Mouse (Mus musculus) ES-E14 (cell line): ENCODE results near the gene Gtdc1. TPM values are rescaled to one million over a fixed set of nuclear protein-coding genes. Genes with fewer than 3 reads are reported as not detected.

ENCODE experiments used
- DNase-seq: peaks from one replicate; pipeline ENCODE4 v3.0.0-alpha.2; 2013; ENCODE audit warnings: low read depth, low spot score
- H3K27ac ChIP-seq: 2 replicates; pipeline ENCODE4 v1.5.1; 2012; ENCODE audit warnings: low read depth, mild to moderate bottlenecking, low read length, moderate library complexity, mixed read lengths; ENCODE audit not compliant: poor library complexity, insufficient read depth, severe bottlenecking
- H3K36me3 ChIP-seq: 2 replicates; pipeline ENCODE4 v1.6.1; 2012; ENCODE audit warnings: mild to moderate bottlenecking, low read length, moderate library complexity, mixed read lengths; ENCODE audit not compliant: control insufficient read depth, poor library complexity, insufficient read depth, severe bottlenecking
- H3K4me1 ChIP-seq, 2 experiments: fragments of 150-350 bp in 1 of 2; sonication (generic) in 1 of 2; 2 replicates each; pipeline ENCODE4 v1.6.1; 2012; ENCODE audit warnings: low read length in 2 of 2, mild to moderate bottlenecking in 1 of 2, mixed read lengths in 1 of 2; ENCODE audit not compliant: control insufficient read depth in 2 of 2, insufficient read depth in 2 of 2, poor library complexity in 1 of 2
- H3K4me3 ChIP-seq, 2 experiments: fragments of 150-350 bp in 1 of 2; sonication (generic) in 1 of 2; 2 replicates each; pipeline ENCODE4 v1.5.1; 2012; ENCODE audit warnings: low read length in 2 of 2, low read depth in 1 of 2, mild to moderate bottlenecking in 1 of 2, mixed read lengths in 1 of 2; ENCODE audit not compliant: insufficient read depth in 1 of 2, poor library complexity in 1 of 2, severe bottlenecking in 1 of 2
- H3K9ac ChIP-seq: 2 replicates; pipeline ENCODE4 v1.6.1; 2012; ENCODE audit warnings: low read depth, mild to moderate bottlenecking, low read length, mixed read lengths; ENCODE audit not compliant: poor library complexity, insufficient read depth, severe bottlenecking
- H3K9me3 ChIP-seq: fragments of 150-350 bp; sonication (generic); 2 replicates; pipeline ENCODE4 v1.6.1; 2012; ENCODE audit warnings: low read depth, mild to moderate bottlenecking, low read length; ENCODE audit not compliant: control insufficient read depth, insufficient read depth
- CHD2 ChIP-seq: IDR thresholded peaks from 2 replicates; pipeline ENCODE4 v1.6.1; 2014; ENCODE audit warnings: mild to moderate bottlenecking, low read depth, low read length, inconsistent platforms
- HCFC1 ChIP-seq: IDR thresholded peaks from 2 replicates; pipeline ENCODE4 v1.6.1; 2012; ENCODE audit warnings: low read length, inconsistent platforms, borderline replicate concordance; ENCODE audit not compliant: insufficient read depth
- MAFK ChIP-seq: IDR thresholded peaks from 2 replicates; pipeline ENCODE4 v1.6.1; 2014; ENCODE audit warnings: mild to moderate bottlenecking, low read depth, low read length, inconsistent platforms; ENCODE audit not compliant: insufficient read depth
- ZC3H11A ChIP-seq: IDR thresholded peaks from 2 replicates; pipeline ENCODE4 v1.6.1; 2012; ENCODE audit warnings: low read depth, mild to moderate bottlenecking, inconsistent platforms, low read length, borderline replicate concordance
- ZNF384 ChIP-seq: IDR thresholded peaks from 2 replicates; pipeline ENCODE4 v1.6.1; 2012; ENCODE audit warnings: low read depth, low read length, inconsistent platforms
- in situ Hi-C, 2 experiments: fragments of 600-800 bp; cut with MboI; formaldehyde crosslinking; loops; one replicate each; pipeline ENCODE4 v1.15.1; 2025; ENCODE audit warnings: low sequenced_read_pairs in 2 of 2, inconsistent platforms in 1 of 2; ENCODE audit not compliant: unreplicated experiment in 2 of 2
- total RNA-seq: library from RNA; depleted of rRNA; stranded (reverse); fragments of 300-350 nt; gene quantifications from 2 replicates; pipeline ENCODE4 v1.2.3, GENCODE M21; 2012

The Gtdc1 gene
- total RNA-seq, 1 experiment: 11.2 TPM

DNA sequence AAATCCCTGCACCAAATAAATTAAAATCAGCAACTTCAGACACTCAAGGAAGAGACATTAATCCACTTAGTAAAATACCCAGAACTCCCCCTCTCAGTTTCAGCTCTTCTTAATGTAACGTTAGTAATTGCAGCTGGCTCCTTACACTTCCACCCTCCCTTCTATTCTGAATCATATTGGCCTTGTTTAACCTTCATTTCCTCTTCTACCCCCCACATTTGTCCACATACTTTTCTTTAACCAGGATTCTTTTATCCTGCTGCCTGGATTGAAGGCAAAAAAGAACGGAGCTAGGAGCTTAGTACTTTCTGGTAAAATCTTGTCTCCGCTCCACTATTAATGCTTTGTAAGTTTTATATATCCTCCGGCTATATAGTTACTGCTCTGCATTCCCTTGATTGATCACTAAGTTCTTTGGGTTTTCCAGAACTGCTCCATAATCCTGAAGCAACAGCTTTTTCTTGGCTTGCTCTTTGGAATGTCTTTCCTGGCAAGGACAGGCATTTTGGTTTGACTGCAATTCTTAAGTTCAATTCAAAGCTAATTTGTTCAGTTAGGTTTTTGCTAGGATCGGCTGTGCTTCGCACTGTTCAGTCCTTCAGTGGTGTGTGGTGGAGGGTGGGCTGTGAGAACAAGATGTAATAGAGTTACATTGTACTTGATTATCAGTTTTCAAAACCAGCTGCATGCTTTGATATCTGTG is 368.1 kb downstream of the Gtdc1 start:
- H3K27ac ChIP-seq: no peak overlapping the region
- no peak overlapping the region for H3K9ac ChIP-seq

DNA sequence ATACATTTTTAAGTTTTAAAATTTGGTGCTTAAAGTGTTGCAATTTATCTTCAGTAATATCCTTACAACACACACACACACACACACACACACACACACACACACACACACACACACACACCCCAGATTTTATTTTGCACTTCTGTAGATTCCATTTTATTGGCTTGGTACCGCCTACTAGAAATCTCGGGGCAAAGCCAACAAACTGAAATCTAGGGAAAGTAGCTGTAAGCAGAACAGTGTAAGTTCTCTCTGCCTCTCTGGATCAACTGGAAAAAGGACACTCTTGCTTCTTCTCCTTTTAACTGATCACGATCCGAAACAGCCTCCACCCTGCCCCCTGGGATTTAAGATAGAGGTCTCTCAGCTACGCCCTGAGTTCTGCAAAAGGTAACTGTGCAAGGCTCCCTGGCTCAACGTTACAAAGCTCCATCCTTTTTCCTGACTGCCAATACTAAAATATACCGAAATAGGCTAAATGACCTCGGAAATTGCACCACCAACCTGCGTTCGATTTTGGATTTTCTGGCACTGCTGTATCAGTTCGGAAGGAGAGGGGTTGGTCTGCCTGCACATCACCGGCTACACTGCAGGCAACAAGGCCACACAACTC is 369.7 kb downstream of the Gtdc1 start:
- Histone ChIP-seq H3K9ac (no peak overlapping the region), H3K36me3 (no peaks in the 10 kb centered on the region), H3K9me3 (no peaks in the 10 kb centered on the region), H3K4me3 (no peak overlapping the region), H3K4me1 (no peaks in the 10 kb centered on the region), H3K27ac (no peak overlapping the region)
- DNase-seq: no peak
- TF ChIP-seq CHD2 (no peak), ZC3H11A (no peak), ZNF384 (no peak), HCFC1 (no peak), MAFK (no peak)
- in situ Hi-C loops: no loop called here

More for the DNA sequence above, 368.1 kb downstream of the Gtdc1 start:
- no peaks in the 10 kb centered on the region for H3K36me3 ChIP-seq
- H3K9me3 ChIP-seq: no peaks in the 10 kb centered on the region
- TF ChIP-seq CHD2: no peak
- TF ChIP-seq ZNF384: no peak
- no peak for TF ChIP-seq HCFC1
- TF ChIP-seq ZC3H11A: no peak
- no peak for TF ChIP-seq MAFK
- in situ Hi-C loops: no loop called here
- no peaks in the 10 kb centered on the region for H3K4me1 ChIP-seq
- DNase-seq: no peak
- no peak overlapping the region for H3K4me3 ChIP-seq

DNA sequence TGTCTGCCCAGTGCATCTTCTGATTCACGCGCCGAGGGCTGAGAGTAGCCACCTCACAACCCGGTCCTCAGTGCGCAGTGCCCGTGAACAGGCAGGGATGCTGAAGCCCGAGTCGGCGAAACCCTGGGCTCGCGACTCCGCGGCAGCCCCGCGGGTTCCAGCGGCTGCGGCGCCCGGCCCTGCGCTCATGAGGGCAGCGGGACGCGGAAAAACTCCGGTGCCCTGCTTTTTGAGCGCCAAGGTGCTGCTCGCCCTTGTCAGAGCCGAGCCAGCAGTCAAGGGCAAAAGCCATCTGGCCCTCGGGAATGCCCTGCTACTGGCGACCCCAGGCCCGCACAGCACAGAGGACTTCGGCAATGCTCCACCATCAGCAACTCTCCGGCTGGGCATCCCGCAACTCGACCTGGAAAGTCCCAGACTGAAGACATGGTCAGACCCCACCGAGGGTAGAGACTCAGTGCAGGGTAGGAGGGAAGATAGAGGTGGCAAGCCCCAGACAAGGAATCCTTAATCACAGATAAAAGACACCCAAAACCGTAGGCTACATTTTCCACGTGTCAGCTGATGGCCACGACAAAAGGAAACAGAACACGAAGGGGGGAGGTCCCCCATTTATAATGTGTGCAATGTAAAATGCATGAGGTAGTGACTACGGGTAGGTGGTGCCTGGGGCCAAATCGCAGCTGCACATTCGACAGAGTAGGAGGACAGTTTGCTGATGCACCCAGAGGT is 370.4 kb downstream of the Gtdc1 start:
- Histone ChIP-seq H3K27ac (no peak overlapping the region), H3K9ac (peak overlapping the region; percentile 6; the same call in 1 of the 2 replicates), H3K4me3 (peak overlapping the region; percentile 41 to 53), H3K4me1 (no peaks in the 10 kb centered on the region), H3K9me3 (no peaks in the 10 kb centered on the region), H3K36me3 (no peaks in the 10 kb centered on the region)
- TF ChIP-seq MAFK: no peak
- TF ChIP-seq HCFC1: no peak
- no peak for TF ChIP-seq ZC3H11A
- TF ChIP-seq ZNF384: no peak
- no peak for TF ChIP-seq CHD2
- DNase-seq: no peak
- in situ Hi-C loops: no loop called here

DNA sequence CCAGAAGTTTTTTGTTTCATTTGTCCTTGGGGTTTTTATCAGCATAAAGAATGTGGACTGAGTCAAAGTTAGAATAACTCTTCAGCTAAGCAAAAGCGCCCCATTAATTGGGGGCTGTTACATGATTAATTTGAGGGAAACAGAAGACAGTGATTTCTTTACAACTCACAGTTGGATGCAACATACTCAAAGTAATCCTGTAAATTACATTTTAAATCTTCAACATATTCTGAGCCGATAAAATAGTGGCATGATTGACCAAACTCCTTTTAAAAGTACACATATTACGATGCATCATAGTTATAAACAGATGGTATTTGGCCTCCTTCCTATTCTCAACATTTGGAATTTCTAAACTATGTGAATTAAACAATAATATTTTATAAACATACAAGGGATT is 372.7 kb downstream of the Gtdc1 start:
- in situ Hi-C loops: no loop called here
- Histone ChIP-seq H3K36me3 (no peaks in the 10 kb centered on the region), H3K27ac (no peak overlapping the region), H3K4me1 (no peaks in the 10 kb centered on the region), H3K9me3 (no peaks in the 10 kb centered on the region), H3K4me3 (no peak overlapping the region), H3K9ac (no peak overlapping the region)
- no peak for DNase-seq
- TF ChIP-seq MAFK (no peak), ZC3H11A (no peak), CHD2 (no peak)
